Mouse (Mus musculus): ENCODE results near the gene Zfp992.
"Not testable (repeated sequence)": the region's sequence is repeated elsewhere in the genome, so short reads cannot be mapped to it uniquely, and the experiment has no call there.

Zfp992 gene

DNA sequence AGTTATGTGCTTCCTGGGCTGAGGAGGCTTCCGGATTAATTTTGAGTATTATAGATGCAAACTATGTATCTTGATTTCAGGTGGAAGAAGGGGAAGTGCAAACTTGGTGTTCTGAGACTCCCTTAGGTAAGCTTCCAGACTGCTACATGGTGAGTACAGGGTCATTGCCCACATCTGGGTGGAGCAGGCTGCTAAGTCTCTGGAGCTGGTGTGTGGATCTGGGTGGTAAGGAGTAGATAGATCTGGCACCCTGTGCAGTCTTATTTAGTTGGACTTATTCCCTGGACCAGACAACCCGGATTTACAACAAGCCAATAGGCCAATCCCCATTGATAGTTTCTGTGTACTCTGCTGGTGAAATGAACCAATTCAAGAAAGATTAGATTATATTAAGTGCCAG lies at the start of gene Zfp992:
Gene Zfp992, plus strand, starts transcription at position 74 of the 400 bp plus-strand sequence.
- H3K4me3 ChIP-seq (replicated peaks; ENCODE audit: low read length); H3K27me3 ChIP-seq (ENCODE audit: insufficient read depth, low read length); H3K9me3 ChIP-seq (ENCODE audit: low read length); H3K4me1 ChIP-seq (replicated peaks; ENCODE audit: low read depth, low read length): not testable (repeated sequence)
- H3K36me3 ChIP-seq (ENCODE audit: insufficient read depth, low read length), result peaks cover 25% of the 10 kb centered on the region

- not testable (repeated sequence) for H3K27me3 ChIP-seq (ENCODE audit: insufficient read depth, low read length); H3K9me3 ChIP-seq (ENCODE audit: low read length); H3K36me3 ChIP-seq (ENCODE audit: insufficient read depth, low read length); H3K4me3 ChIP-seq (replicated peaks; ENCODE audit: low read length)
- peaks cover 19% of the 10 kb centered on the region for H3K4me1 ChIP-seq (replicated peaks; ENCODE audit: low read depth, low read length)
These were observed 19.4 kb upstream of the Zfp992 start for GRCm38 (mm10) chr4:146429467-146429866.

DNA sequence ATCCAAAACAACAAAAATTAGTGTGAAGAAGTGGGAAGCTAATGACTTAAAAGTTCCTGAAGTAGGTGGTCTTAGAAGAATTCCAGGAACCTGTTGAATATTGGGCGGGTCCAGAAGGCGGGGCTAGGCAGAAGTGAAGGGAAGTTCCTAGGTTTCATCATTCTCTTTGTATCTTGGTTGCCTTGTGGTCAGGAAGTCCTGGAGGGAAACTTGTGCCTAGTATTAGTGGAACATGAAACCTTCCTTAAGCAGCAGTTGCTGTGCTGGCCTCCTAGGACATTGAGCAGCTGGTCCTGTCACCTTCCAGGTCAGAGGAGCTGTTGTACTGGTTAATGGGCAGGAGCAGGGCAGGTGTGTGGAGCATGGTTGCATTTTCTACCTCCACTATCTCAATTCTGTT lies 17.9 kb upstream of the Zfp992 start:
- Histone ChIP-seq H3K36me3 (ENCODE audit: insufficient read depth, low read length) (peaks cover 13% of the 10 kb centered on the region; the same call in 1 of the 2 replicates), H3K4me1 (replicated peaks; ENCODE audit: low read depth, low read length) (peaks cover 23% of the 10 kb centered on the region), H3K4me3 (replicated peaks; ENCODE audit: low read length) (peak overlapping the region; percentile 39)
- not testable (repeated sequence) for H3K9me3 ChIP-seq (ENCODE audit: low read length); H3K27me3 ChIP-seq (ENCODE audit: insufficient read depth, low read length)

GRCm38 (mm10) chr4:146435539-146435938 lies 13.3 kb upstream of the Zfp992 start:
- not testable (repeated sequence) for H3K4me1 ChIP-seq (replicated peaks; ENCODE audit: low read depth, low read length); H3K27me3 ChIP-seq (ENCODE audit: insufficient read depth, low read length); H3K4me3 ChIP-seq (replicated peaks; ENCODE audit: low read length)
- Histone ChIP-seq H3K36me3 (ENCODE audit: insufficient read depth, low read length) (peaks cover 12% of the 10 kb centered on the region), H3K9me3 (ENCODE audit: low read length) (peaks cover 15% of the 10 kb centered on the region)

DNA sequence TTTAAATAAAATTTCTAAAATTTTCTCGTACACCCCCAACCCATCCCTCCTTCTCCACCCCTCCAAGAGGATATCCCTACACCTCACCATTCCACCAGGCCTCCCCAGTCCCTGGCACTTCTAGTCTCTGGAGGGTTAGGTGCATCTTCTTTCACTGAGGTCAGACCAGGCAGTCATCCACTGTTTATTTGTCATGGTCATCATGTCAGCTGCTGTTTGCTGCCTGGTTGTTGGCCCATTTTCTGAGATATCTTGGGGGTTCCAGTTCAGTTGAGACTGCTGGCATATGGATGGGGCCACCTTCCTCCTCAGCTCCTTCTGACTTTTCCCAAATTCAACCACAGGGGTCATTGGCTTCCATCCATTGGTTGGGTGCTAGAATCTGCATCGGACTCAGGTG lies 11.6 kb upstream of the Zfp992 start:
- not testable (repeated sequence) for H3K4me3 ChIP-seq (replicated peaks; ENCODE audit: low read length); H3K27me3 ChIP-seq (ENCODE audit: insufficient read depth, low read length)
- peaks cover 15% of the 10 kb centered on the region for H3K9me3 ChIP-seq (ENCODE audit: low read length)

DNA sequence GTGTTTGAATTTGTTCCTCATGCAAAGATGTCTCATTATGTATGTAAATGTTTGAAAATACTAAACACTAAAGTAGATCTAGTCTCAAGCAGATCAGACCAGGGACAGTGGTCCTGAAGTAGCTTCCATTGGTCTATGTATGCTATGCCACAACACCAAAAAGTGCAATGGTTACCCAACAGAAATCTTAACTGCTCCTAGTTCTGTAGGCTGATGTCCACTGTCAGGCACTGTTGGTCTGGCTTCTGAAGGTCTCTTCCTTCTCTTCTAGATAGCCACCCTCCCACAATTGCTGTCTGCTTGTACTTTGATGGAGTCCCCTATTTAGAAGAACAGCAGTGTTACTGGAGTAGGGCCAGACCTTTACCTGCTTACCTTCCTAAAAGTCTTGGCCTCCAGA lies 4.5 kb upstream of the Zfp992 start:
- 0 out of 2 replicates have a peak, but pooled peaks have one; percentile 4 for TF ChIP-seq NANOG (IDR thresholded peaks at IDR 0.05; ENCODE audit: borderline replicate concordance, low read length)
- H3K4me1 ChIP-seq (replicated peaks; ENCODE audit: low read depth, low read length); H3K27me3 ChIP-seq (ENCODE audit: insufficient read depth, low read length); H3K4me3 ChIP-seq (replicated peaks; ENCODE audit: low read length): not testable (repeated sequence)
- H3K36me3 ChIP-seq (ENCODE audit: insufficient read depth, low read length), result peaks cover 22% of the 10 kb centered on the region
- H3K9me3 ChIP-seq (ENCODE audit: low read length), result peaks cover 10% of the 10 kb centered on the region

More for the DNA sequence above, 11.6 kb upstream of the Zfp992 start:
- H3K4me1 ChIP-seq (replicated peaks; ENCODE audit: low read depth, low read length), result not testable (repeated sequence)
- peaks cover 12% of the 10 kb centered on the region for H3K36me3 ChIP-seq (ENCODE audit: insufficient read depth, low read length)

- not testable (repeated sequence) for H3K4me3 ChIP-seq (replicated peaks; ENCODE audit: low read length); H3K27me3 ChIP-seq (ENCODE audit: insufficient read depth, low read length); H3K4me1 ChIP-seq (replicated peaks; ENCODE audit: low read depth, low read length)
- TF ChIP-seq POU5F1 (IDR thresholded peaks at IDR 0.05; ENCODE audit: borderline replicate concordance, low read length), result 0 out of 2 replicates have a peak, but pooled peaks have one; percentile 21
- peaks cover 10% of the 10 kb centered on the region for H3K9me3 ChIP-seq (ENCODE audit: low read length)
- H3K36me3 ChIP-seq (ENCODE audit: insufficient read depth, low read length), result peaks cover 22% of the 10 kb centered on the region
These were observed 3.7 kb upstream of the Zfp992 start for GRCm38 (mm10) chr4:146445121-146445520.

DNA sequence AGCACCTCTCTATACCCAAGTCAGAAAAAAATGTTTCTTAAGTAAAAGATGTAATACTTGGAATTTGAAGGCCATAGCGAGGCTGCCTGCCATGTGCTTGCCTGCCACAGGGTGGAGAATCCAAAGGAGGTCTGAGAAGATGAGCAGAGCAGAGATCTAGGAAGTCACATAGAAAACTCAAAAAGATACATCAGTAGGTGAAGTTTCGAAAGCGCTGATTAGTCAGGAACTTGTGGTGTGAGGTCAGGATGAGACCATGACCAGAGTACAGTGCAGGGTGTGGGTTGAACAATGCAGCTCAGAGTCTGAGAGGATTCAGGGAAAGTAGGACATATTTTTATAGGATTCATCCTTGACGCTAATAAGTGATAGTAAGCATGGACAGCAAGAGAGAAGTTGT lies 2.7 kb upstream of the Zfp992 start:
- H3K4me1 ChIP-seq (replicated peaks; ENCODE audit: low read depth, low read length); H3K4me3 ChIP-seq (replicated peaks; ENCODE audit: low read length); H3K27me3 ChIP-seq (ENCODE audit: insufficient read depth, low read length): not testable (repeated sequence)
- Histone ChIP-seq H3K36me3 (ENCODE audit: insufficient read depth, low read length) (peaks cover 22% of the 10 kb centered on the region), H3K9me3 (ENCODE audit: low read length) (peaks cover 10% of the 10 kb centered on the region)

- Histone ChIP-seq H3K36me3 (ENCODE audit: insufficient read depth, low read length) (peaks cover 22% of the 10 kb centered on the region), H3K9me3 (ENCODE audit: low read length) (peaks cover 10% of the 10 kb centered on the region)
- H3K4me1 ChIP-seq (replicated peaks; ENCODE audit: low read depth, low read length); H3K4me3 ChIP-seq (replicated peaks; ENCODE audit: low read length); H3K27me3 ChIP-seq (ENCODE audit: insufficient read depth, low read length): not testable (repeated sequence)
These were observed 1.8 kb upstream of the Zfp992 start for GRCm38 (mm10) chr4:146447016-146447415.

- H3K4me1 ChIP-seq (replicated peaks; ENCODE audit: low read depth, low read length); H3K27me3 ChIP-seq (ENCODE audit: insufficient read depth, low read length); H3K4me3 ChIP-seq (replicated peaks; ENCODE audit: low read length); H3K9me3 ChIP-seq (ENCODE audit: low read length): not testable (repeated sequence)
- H3K36me3 ChIP-seq (ENCODE audit: insufficient read depth, low read length), result peaks cover 17% of the 10 kb centered on the region
These were observed 888 bp downstream of the Zfp992 start for GRCm38 (mm10) chr4:146449711-146450110.

DNA sequence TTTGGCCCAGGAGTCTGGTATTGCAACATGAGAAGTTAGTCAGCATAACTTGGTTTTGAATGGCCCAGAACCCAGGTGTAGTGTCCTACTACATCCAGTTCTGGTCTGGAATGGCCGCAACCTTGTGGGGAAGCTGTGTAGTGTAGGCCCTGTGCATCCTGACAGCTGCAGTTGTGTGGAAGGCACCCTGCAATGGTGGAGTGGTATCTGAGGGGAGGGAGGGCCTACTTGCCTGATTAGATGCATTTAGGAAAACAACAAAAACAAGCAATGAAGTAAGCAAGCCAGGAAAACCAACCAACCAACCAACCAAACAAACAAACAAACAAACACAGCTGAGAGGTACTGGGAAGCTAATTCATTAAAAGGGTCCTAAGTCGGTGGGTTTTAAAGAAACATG lies 3.8 kb downstream of the Zfp992 start:
- peaks cover 19% of the 10 kb centered on the region for H3K4me1 ChIP-seq (replicated peaks; ENCODE audit: low read depth, low read length)
- H3K27me3 ChIP-seq (ENCODE audit: insufficient read depth, low read length); H3K4me3 ChIP-seq (replicated peaks; ENCODE audit: low read length); H3K9me3 ChIP-seq (ENCODE audit: low read length): not testable (repeated sequence)
- peaks cover 28% of the 10 kb centered on the region for H3K36me3 ChIP-seq (ENCODE audit: insufficient read depth, low read length)

- peaks cover 32% of the 10 kb centered on the region for H3K36me3 ChIP-seq (ENCODE audit: insufficient read depth, low read length)
- peaks cover 26% of the 10 kb centered on the region for H3K4me1 ChIP-seq (replicated peaks; ENCODE audit: low read depth, low read length)
- not testable (repeated sequence) for H3K27me3 ChIP-seq (ENCODE audit: insufficient read depth, low read length)
These were observed 5.3 kb downstream of the Zfp992 start for GRCm38 (mm10) chr4:146454170-146454569.

More at GRCm38 (mm10) chr4:146454170-146454569, 5.3 kb downstream of the Zfp992 start:
- H3K4me3 ChIP-seq (replicated peaks; ENCODE audit: low read length); H3K9me3 ChIP-seq (ENCODE audit: low read length): not testable (repeated sequence)

Measured in E14TG2a.4 (cell line).